Mouse (Mus musculus): ENCODE data around the gene Cdadc1. TPM values are rescaled to one million over a fixed set of nuclear protein-coding genes. Genes with fewer than 3 reads are reported as not detected.

Cdadc1 gene
- 31.6 and 34.1 TPM in 2 replicates for polyA plus RNA-seq (2015; fragmentation: Nextera tagmentation; extraction: Ambion mirVana)

DNA sequence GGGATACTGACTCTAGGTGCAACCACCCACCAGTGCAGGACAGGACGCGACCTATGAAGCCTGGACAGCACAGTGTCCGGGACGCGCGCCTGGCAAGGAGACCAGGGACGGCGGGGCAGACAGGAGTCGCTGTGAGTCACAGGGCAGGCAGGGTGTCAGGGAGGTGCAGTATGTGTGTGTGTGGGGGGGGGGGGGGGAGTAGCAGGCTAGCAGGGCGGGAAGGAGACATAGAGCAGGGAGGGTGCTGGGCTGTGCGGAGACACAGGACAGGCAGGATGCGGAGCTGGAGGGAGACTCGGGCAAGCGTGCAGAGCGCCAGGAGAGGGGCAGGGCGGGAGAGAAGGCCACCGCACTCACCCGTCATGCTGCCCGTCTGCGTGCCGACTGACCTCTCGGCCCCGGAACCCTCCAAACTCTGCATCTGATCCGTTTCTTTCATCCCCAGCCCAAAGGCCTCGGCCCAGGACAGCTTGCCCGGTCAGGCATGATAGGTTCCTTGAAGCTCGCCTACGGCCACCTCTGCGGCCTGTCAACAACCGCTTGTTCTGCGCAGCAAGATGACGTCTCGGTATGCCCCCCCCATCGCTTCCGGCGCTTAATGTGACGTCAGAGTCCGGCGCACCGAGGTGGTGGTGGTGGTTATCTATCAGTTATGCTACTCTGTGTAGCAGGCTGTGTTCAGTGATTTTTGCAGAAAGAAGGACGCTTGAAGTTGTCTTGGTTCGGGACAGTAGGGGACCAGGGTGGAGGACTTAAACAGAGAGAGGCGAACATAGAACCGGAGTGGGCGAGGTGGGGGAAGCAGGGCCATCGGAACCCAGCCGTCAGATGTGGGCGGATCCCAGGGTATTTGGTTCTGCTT, at the start of gene Cdadc1:
Gene Cdadc1, minus strand, starts transcription at position 562 of the 862 bp plus-strand sequence.
- Histone ChIP-seq H3K4me2 (peak within 1 kb of the TSS; percentile 81), H3K4me1 (0 out of 2 replicates have a peak, but pooled peaks cover 6% of the 10 kb centered on the region), H3K4me3 (replicated peaks) (peak within 1 kb of the TSS; percentile 97), H3K9ac (peak within 1 kb of the TSS; percentile 87), H3K27ac (peak within 1 kb of the TSS; percentile 59; the same call in 1 of the 2 replicates), H3K36me3 (no peaks in the 10 kb centered on the region), H3K9me3 (no peaks in the 10 kb centered on the region), H3K27me3 (replicated peaks) (no peaks in the 10 kb centered on the region)
- ATAC-seq (ENCODE audit: insufficient read depth, low FRiP score, low read depth): peak; percentile 90
- WGBS: under 1% methylated on average over 42 of the region's 48 CpGs

DNA sequence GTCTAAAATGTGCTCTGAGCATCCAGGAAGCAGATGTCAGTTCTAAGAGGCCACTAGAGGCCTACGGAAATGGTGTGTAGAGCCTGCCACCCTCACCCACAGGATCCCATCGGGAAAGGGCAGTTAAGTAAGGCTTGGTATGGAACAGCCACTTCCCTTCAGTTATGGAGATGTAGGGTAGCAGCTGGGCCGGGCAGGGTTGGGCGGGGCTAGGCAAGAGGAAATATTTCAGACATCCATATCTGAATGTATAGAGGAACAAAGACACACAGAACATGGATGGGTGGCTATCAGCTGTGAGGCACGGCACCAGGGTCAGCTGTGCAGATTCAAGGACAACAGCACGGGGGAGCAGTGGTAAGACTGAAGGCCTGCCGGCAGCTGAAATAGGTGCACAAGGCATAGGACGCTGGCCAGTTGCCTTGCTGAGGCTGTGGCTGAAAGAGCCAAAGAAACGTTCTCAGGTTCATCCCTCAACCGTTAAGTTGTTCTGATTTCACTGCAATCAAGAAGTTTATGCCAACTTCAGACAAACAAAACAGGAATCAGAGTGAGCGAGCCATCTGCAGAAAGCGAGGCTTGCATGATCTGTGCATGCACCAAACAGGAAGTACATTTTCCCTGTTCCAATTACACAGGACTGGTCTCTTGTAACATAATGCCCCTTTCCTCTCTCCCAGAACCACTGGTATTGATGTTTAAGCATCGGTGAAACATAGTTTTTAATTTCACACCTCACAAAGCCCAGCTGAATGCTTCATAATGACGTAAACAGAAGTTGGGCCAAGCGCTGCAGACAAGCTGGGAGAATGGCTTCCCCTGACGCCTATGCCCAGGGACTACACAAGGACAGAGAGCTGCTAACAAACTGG, 49.3 kb upstream of the Cdadc1 start:
- Histone ChIP-seq H3K4me3 (replicated peaks) (no peak overlapping the region), H3K27ac (no peak overlapping the region), H3K27me3 (replicated peaks) (no peaks in the 10 kb centered on the region), H3K9ac (no peak overlapping the region), H3K4me2 (no peak overlapping the region), H3K4me1 (no peaks in the 10 kb centered on the region), H3K9me3 (no peaks in the 10 kb centered on the region), H3K36me3 (no peaks in the 10 kb centered on the region)
- ATAC-seq (ENCODE audit: insufficient read depth, low FRiP score, low read depth): no peak
- WGBS: 64% methylated on average over 16 of the region's 16 CpGs

DNA sequence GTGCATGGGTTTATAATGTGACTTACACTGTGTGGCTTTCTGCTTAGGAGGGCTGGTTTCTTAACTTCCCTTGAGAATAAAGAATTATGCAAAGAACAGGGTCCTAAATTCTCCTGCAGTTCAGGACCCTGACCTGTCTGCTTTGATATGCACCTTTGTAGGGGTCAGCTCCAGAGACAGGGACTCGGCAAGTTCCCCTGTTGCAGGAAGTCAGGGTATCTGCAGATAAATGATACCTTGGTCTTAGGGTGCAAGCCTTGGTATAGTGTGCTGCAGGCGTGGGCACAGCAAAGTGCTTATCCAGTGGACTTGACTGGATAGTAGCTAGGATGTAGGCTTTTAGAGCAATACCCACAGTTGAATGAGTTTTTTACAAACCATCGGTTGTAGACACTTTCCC, 47.1 kb upstream of the Cdadc1 start:
- H3K4me3 ChIP-seq (replicated peaks): no peak overlapping the region
- H3K4me1 ChIP-seq: no peaks in the 10 kb centered on the region

DNA sequence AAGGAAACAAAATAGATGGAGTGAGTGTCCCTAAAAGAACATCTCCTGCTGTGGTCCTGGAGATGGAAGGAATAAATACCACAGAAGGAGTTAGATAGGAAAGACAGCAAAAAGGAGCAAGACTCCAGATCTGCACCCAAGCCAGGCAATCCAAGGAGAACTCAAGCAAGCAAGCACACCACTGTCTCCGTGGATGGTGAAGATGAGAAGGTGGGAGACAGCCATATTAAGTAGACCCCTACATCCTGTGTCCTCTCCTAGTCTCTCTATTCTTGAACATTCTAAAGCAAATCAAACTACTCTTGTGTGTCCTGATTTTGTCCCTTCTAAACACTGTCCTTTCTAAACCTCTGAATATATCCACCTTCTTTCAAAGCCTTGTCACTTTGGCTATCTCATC, 46.4 kb upstream of the Cdadc1 start:
- H3K9ac ChIP-seq: no peak overlapping the region
- H3K27me3 ChIP-seq (replicated peaks): no peaks in the 10 kb centered on the region
- 85% methylated on average over 1 of the region's 1 CpGs for WGBS
- H3K36me3 ChIP-seq: no peaks in the 10 kb centered on the region
- no peak overlapping the region for H3K27ac ChIP-seq
- no peak overlapping the region for H3K4me3 ChIP-seq (replicated peaks)
- ATAC-seq (ENCODE audit: insufficient read depth, low FRiP score, low read depth): no peak
- H3K9me3 ChIP-seq: no peaks in the 10 kb centered on the region
- no peak overlapping the region for H3K4me2 ChIP-seq
- no peaks in the 10 kb centered on the region for H3K4me1 ChIP-seq

More for the DNA sequence above, 47.1 kb upstream of the Cdadc1 start:
- no peaks in the 10 kb centered on the region for H3K9me3 ChIP-seq
- H3K27ac ChIP-seq: no peak overlapping the region
- 71% methylated on average over 3 of the region's 3 CpGs for WGBS
- no peak for ATAC-seq (ENCODE audit: insufficient read depth, low FRiP score, low read depth)
- H3K27me3 ChIP-seq (replicated peaks): no peaks in the 10 kb centered on the region
- H3K9ac ChIP-seq: no peak overlapping the region
- H3K36me3 ChIP-seq: no peaks in the 10 kb centered on the region
- H3K4me2 ChIP-seq: no peak overlapping the region

DNA sequence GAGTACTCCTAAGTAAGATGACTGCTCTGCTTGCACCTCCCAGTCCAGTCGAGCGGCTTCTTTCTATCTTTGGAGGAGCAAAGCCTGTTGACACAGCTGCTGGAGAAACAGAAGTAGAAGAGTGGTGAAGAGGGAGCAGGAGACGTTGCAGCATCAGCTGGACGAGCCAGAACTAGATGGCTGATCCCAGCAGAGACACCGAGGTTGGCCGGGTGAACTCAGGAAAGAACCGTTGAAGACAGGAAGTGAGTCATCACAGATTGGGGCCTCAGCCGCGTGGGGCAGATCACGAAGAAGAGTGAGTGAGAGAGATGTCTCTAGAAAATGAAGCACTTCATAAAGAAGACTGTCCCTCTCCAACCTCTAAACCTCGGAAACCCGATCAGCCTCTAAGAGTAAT, 45.8 kb upstream of the Cdadc1 start:
- no peak for ATAC-seq (ENCODE audit: insufficient read depth, low FRiP score, low read depth)
- 37% methylated on average over 12 of the region's 12 CpGs for WGBS
- Histone ChIP-seq H3K36me3 (no peaks in the 10 kb centered on the region), H3K4me2 (no peak overlapping the region), H3K9me3 (no peaks in the 10 kb centered on the region), H3K27me3 (replicated peaks) (no peaks in the 10 kb centered on the region), H3K27ac (no peak overlapping the region), H3K9ac (no peak overlapping the region), H3K4me1 (no peaks in the 10 kb centered on the region), H3K4me3 (replicated peaks) (no peak overlapping the region)

DNA sequence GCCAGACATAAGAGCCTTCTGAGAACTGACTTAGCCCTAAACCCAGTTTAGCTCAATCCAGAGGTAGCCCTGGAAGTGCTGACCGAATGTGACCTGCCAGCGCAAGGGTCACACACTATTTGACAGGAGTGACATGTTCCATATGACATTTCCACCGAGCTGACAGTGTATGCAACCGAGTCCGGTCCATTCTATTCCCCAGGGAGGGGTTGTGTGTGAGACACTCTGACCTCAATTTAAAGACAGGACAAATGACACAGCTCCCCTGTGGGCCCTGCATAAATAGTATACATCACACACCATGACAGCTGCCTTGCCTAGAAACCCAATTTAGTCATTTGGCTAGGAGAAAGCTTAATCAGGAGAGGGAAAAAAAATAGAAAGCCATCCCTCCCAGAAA, 44.1 kb upstream of the Cdadc1 start:
- H3K27me3 ChIP-seq (replicated peaks): no peaks in the 10 kb centered on the region
- no peak overlapping the region for H3K4me2 ChIP-seq
- no peaks in the 10 kb centered on the region for H3K4me1 ChIP-seq
- no peaks in the 10 kb centered on the region for H3K9me3 ChIP-seq
- H3K27ac ChIP-seq: no peak overlapping the region
- no peak overlapping the region for H3K4me3 ChIP-seq (replicated peaks)
- no peak overlapping the region for H3K9ac ChIP-seq
- WGBS: 21% methylated on average over 5 of the region's 5 CpGs
- no peak for ATAC-seq (ENCODE audit: insufficient read depth, low FRiP score, low read depth)
- H3K36me3 ChIP-seq: no peaks in the 10 kb centered on the region

DNA sequence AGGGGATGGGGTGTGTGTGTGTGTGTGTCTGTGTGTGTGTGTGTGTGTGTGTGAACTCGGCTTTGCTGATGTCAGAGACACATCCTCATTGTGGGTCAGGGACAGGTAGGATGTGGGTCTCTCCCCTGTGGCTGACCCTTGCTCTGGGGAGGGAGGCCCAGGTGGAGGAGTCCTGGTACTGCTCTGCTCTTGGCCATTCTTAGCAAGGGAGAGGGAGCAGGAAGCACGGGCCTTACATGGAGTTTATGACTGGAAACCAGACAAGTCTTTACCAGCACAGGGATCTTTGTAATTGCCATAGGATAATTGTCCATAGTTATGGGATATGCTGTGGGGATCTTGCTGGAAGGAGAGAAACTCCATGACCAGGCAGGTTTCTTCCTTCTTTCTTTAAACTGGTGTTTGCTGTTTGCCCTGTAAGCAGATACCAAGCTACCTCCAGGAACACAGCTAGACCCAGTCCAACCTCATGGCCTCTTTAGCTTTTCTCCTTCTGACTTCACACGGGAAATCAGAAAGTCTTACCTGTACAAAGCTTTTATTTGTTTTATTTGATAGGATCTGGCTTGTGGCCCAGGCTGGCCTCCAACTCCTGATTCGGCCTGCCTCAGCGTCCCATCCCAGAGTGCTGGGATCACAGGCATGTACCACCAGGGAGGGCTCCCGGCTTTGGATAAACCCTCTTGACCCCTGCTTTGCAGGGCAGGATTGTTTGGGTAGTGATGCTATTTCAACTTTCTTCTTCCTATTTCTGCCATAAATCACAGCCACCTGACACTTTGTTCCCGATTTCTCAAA, 41.3 kb upstream of the Cdadc1 start:
- Histone ChIP-seq H3K9ac (no peak overlapping the region), H3K36me3 (no peaks in the 10 kb centered on the region), H3K4me2 (no peak overlapping the region), H3K27me3 (replicated peaks) (no peaks in the 10 kb centered on the region), H3K9me3 (no peaks in the 10 kb centered on the region), H3K4me3 (replicated peaks) (no peak overlapping the region), H3K27ac (no peak overlapping the region), H3K4me1 (no peaks in the 10 kb centered on the region)
- no peak for ATAC-seq (ENCODE audit: insufficient read depth, low FRiP score, low read depth)
- 34% methylated on average over 7 of the region's 7 CpGs for WGBS

DNA sequence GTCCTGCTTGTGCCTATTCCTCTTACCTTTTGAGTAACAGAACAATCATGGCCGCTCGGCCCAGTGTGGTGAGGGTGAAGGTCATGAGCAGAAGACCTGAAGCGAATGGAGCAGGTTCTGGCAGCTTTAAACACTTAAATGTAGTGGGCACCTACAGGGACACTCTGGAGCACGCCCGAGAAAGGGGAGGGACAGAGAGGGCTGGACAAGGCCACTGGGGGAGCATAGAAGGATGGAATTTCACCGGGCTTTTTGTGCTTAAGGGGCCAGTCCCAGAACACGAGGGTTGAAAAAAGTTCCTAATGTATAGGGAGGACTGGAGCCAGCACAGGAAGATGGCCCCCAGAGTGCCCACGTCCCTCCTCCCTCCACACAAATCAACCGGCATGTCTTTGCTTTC, 36.2 kb upstream of the Cdadc1 start:
- Histone ChIP-seq H3K9me3 (no peaks in the 10 kb centered on the region), H3K27me3 (replicated peaks) (no peaks in the 10 kb centered on the region), H3K9ac (no peak overlapping the region), H3K36me3 (no peaks in the 10 kb centered on the region), H3K4me1 (no peaks in the 10 kb centered on the region), H3K4me3 (replicated peaks) (no peak overlapping the region), H3K27ac (no peak overlapping the region), H3K4me2 (no peak overlapping the region)
- 80% methylated on average over 9 of the region's 9 CpGs for WGBS
- no peak for ATAC-seq (ENCODE audit: insufficient read depth, low FRiP score, low read depth)

DNA sequence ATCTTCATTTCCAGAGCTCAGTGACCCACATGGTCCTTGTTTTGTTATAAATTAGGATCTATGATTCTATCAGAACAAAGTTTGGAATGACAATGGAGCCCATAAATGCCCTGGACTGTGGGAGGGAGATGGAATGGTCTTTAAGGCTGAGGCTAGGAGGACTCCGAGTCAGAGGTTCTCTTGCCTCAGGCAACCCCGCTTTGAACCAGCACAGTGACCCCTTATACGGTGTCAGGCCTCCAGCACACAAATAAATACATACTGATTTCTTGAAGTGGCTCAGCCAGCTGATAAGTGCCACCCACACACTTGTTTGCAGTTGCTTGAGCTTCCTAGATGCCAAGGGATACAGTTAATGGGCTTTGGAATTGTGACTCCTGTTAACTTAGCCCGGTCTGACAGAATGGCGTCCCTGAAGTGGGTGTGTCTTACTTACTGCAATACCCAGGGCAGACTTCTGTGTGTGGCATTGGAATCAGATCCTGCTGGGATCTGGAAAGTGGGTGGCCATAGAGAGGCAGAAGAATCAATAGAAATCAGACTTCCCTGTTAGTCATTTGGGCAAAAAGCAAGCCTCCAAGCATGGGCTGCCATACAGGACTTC, 35.6 kb upstream of the Cdadc1 start:
- no peaks in the 10 kb centered on the region for H3K27me3 ChIP-seq (replicated peaks)
- no peak overlapping the region for H3K4me2 ChIP-seq
- H3K4me1 ChIP-seq: no peaks in the 10 kb centered on the region
- no peak overlapping the region for H3K27ac ChIP-seq
- no peak for ATAC-seq (ENCODE audit: insufficient read depth, low FRiP score, low read depth)
- no peaks in the 10 kb centered on the region for H3K36me3 ChIP-seq
- WGBS: 78% methylated on average over 5 of the region's 5 CpGs
- H3K9ac ChIP-seq: no peak overlapping the region
- no peaks in the 10 kb centered on the region for H3K9me3 ChIP-seq
- H3K4me3 ChIP-seq (replicated peaks): no peak overlapping the region

DNA sequence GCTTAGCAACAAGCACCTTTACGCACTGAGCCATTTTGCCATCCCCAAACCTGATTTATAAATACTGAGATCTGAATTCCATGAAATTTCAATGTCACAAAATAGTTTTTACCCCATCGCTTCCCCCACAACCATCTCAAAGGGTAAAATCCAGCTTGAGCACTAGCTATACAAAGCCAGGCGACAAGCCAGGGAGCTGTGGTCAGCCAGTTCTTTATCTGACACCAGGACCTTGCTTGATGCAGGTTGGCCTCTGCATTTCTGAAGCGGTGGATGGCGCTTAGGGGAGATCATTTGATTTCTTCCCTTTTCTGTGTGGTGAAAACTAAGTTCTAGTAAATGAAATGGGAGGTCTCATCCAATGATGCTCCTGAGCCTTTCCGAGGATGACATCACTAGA, 34.3 kb upstream of the Cdadc1 start:
- H3K4me1 ChIP-seq: peaks cover 9% of the 10 kb centered on the region; the same call in 1 of the 2 replicates
- H3K27me3 ChIP-seq (replicated peaks): 0 out of 2 replicates have a peak, but pooled peaks cover 3% of the 10 kb centered on the region
- no peak for ATAC-seq (ENCODE audit: insufficient read depth, low FRiP score, low read depth)
- 89% methylated on average over 6 of the region's 6 CpGs for WGBS
- no peak overlapping the region for H3K4me3 ChIP-seq (replicated peaks)
- no peak overlapping the region for H3K4me2 ChIP-seq
- H3K36me3 ChIP-seq: no peaks in the 10 kb centered on the region
- H3K9me3 ChIP-seq: no peaks in the 10 kb centered on the region
- no peak overlapping the region for H3K9ac ChIP-seq
- H3K27ac ChIP-seq: no peak overlapping the region

DNA sequence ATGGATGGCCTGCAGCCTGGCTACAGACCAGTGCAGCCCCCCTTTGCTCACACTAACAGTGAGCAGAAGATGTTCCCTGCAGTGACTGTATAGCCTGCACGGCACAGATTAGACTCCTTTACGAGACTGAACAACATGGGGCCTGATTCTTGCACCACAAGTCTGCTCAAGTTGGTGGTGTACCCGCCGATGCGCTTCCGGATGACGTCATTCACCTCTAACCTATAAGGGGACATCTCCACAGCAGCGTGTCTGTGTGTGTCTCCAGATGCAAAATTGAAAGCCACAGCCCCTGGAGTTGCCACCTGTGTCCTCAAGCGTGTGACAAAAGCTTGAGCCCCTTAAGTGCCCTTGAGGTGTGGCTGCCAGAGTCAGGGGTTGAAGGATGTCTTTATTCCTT, 32.3 kb upstream of the Cdadc1 start:
- H3K4me2 ChIP-seq: no peak overlapping the region
- H3K9ac ChIP-seq: no peak overlapping the region
- WGBS: 92% methylated on average over 9 of the region's 9 CpGs
- H3K27ac ChIP-seq: no peak overlapping the region
- H3K36me3 ChIP-seq: no peaks in the 10 kb centered on the region
- no peaks in the 10 kb centered on the region for H3K9me3 ChIP-seq
- peaks cover 22% of the 10 kb centered on the region for H3K4me1 ChIP-seq
- H3K4me3 ChIP-seq (replicated peaks): no peak overlapping the region
- ATAC-seq (ENCODE audit: insufficient read depth, low FRiP score, low read depth): no peak
- 0 out of 2 replicates have a peak, but pooled peaks cover 14% of the 10 kb centered on the region for H3K27me3 ChIP-seq (replicated peaks)

Data from stomach, embryonic 15.5 days (tissue).